Mouse (Mus musculus): ENCODE data around the gene Pom121.

DNA sequence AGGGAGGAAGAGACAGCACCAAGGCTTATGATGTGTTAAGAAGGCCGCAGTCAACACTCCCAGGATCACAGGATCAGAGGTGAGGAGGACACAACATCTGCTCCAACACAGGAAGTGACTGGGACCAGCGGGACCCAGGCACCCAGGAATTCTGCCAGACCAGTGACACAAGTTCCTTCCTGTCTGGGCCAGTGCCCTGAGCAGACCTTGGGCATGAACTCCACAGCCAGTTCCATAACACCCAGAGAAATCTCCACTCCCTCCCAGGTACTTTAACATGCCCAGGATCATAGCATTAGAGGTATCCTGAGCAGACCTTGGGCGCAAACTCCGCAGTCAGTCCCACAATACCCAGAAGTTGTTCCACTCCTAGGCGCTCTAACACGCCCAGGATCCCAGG lies 63.2 kb downstream of the Pom121 start:
- TF ChIP-seq CTCF (IDR thresholded peaks at IDR 0.05; ENCODE audit: extremely low read depth, insufficient read depth, insufficient read length, insufficient replicate concordance): no peak
- no peak for TF ChIP-seq POLR2A (IDR thresholded peaks at IDR 0.05; ENCODE audit: low read depth, low read length)
